In the genomic region with DNA sequence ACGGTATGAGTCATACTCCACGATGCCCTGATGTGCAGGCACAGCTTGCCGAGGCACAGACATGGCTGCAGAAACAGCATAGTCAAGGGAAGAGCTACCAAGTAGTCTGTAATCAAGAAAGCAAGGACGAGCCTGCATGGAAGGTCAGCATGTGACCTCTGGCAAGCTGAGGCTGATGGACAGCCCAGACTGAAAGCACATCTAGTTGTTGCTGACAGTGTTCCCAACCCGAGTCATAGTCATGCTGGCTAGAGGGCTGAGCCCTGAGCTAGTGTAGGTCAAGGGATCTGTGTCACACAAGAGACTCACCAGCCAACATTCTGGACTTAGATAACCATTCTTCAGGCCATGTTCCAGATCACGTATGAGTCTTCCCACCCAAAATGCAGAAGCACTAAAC, we compare ENCODE assay signal across 14 mouse cellular contexts. TPM values are rescaled to one million over a fixed set of nuclear protein-coding genes. Genes with fewer than 3 reads are reported as not detected.
A peak's percentile ranks its signal among the peaks of the same experiment; 100 is the strongest.
DNase-seq lines count a peak whose midpoint lies in the region; ATAC-seq lines count a peak whose summit lies in the region.
"Had no signal": no experiment of that assay in that cellular context is flagged by ENCODE, and none has a peak within 500 bp of the region (broad histone marks: within the 10 kb centered on the region; RNA-seq: fewer than 3 reads in every experiment).

No protein-coding gene starts in this region.

- no peak for ATAC-seq in hindbrain, embryonic 13.5 days (ENCODE audit: low FRiP score)

- H3K36me3 ChIP-seq in hindbrain, embryonic 13.5 days = no peaks in the 10 kb centered on the region
- H3K36me3 ChIP-seq: hindbrain, embryonic 15.5 days; liver, embryonic 13.5 days had no signal

- WGBS in hindbrain, embryonic 13.5 days = 87% methylated on average over 6 of the region's 6 CpGs

- H3K4me2 ChIP-seq in hindbrain, embryonic 13.5 days = no peak overlapping the region
- H3K4me2 ChIP-seq: hindbrain, embryonic 15.5 days; liver, embryonic 13.5 days had no signal

- no peaks in the 10 kb centered on the region for H3K4me1 ChIP-seq in hindbrain, embryonic 13.5 days (replicated peaks)
- H3K4me1 ChIP-seq: hindbrain, embryonic 15.5 days; liver, embryonic 13.5 days had no signal

- no peaks in the 10 kb centered on the region for H3K27me3 ChIP-seq in hindbrain, embryonic 13.5 days
- H3K27me3 ChIP-seq: hindbrain, embryonic 15.5 days; liver, embryonic 13.5 days had no signal

- H3K9ac ChIP-seq in hindbrain, embryonic 13.5 days = no peak overlapping the region
- H3K9ac ChIP-seq: hindbrain, embryonic 15.5 days; liver, embryonic 13.5 days had no signal

- peaks cover 5% of the 10 kb centered on the region for H3K9me3 ChIP-seq in hindbrain, embryonic 13.5 days
- H3K9me3 ChIP-seq: hindbrain, embryonic 15.5 days; liver, embryonic 13.5 days had no signal

- no peak overlapping the region for H3K4me3 ChIP-seq in hindbrain, embryonic 13.5 days
- H3K4me3 ChIP-seq: erythroblast, embryonic 14.5 days; hindbrain, embryonic 15.5 days; liver, embryonic 13.5 days; myocyte had no signal

- intact Hi-C loops in gastrocnemius, postnatal 36 days (cut with DNase I) = no loop called here
- intact Hi-C loops in gastrocnemius, postnatal 14 days (cut with DNase I; ENCODE audit: low total_unique reads) = no loop called here

- DNase-seq in gastrocnemius, adult 18-20 months (ENCODE audit: low spot score) = peak; percentile 54
- no peak for DNase-seq in gastrocnemius, postnatal 36 days
- DNase-seq in lung, postnatal 36 days = peak; percentile 53
- DNase-seq in lung, postnatal 25 days (ENCODE audit: low spot score) = no peak
- peak; percentile 56 for DNase-seq in gastrocnemius, postnatal 14 days
- DNase-seq in kidney, postnatal 36 days = peak; percentile 31 to 53
- DNase-seq in frontal cortex, postnatal 25 days (ENCODE audit: low spot score in 2 of 2) = no peak
- DNase-seq: liver, embryonic 13.5 days; right cerebral cortex, adult 18-20 months; thymus, adult 2 months had no signal

- H3K27ac ChIP-seq in hindbrain, embryonic 13.5 days = no peak overlapping the region
- H3K27ac ChIP-seq: hindbrain, embryonic 15.5 days; liver, embryonic 13.5 days had no signal

RNA-seq across cellular contexts. Expression of a gene that starts 32.3 kb away (rescaled TPM):
- total RNA-seq in gastrocnemius, adult 18-20 months (2021) = 1 to 10 TPM; 5.7 to 6.1 TPM
- 1 to 10 TPM; 5.5 to 6.8 TPM for total RNA-seq in gastrocnemius, postnatal 36 days (2021)
- total RNA-seq in gastrocnemius, postnatal 14 days (2021) = 10 to 100 TPM in 1 of 2 experiments, 1 to 10 TPM in 1; 8.2 to 11.4 TPM
- polyA plus RNA-seq in hindbrain, embryonic 13.5 days (2015; fragmentation: Nextera tagmentation; extraction: Ambion mirVana) = 34.3 and 39.0 TPM in 2 replicates
- polyA plus RNA-seq: erythroblast, embryonic 14.5 days had no signal

Comparison
In these comparisons a context has a peak if more than half of its experiments do, and no peak if none do; other contexts are left out.
1. DNase-seq: peak in gastrocnemius, adult 18-20 months (single experiment), lung, postnatal 36 days (single experiment), gastrocnemius, postnatal 14 days (single experiment) and kidney, postnatal 36 days (2 of 2); none in gastrocnemius, postnatal 36 days (0 of 2), lung, postnatal 25 days (single experiment) and frontal cortex, postnatal 25 days (0 of 2).